9 mouse cellular contexts compared by ENCODE assay signal in genomic region chr12:116599537-116599936, GRCm38 (mm10).
A peak's percentile ranks its signal among the peaks of the same experiment; 100 is the strongest.
DNase-seq lines count a peak whose midpoint lies in the region; ATAC-seq and TF ChIP-seq lines count a peak whose summit lies in the region.
"Had no signal": no experiment of that assay in that cellular context is flagged by ENCODE, and none has a peak within 500 bp of the region (broad histone marks: within the 10 kb centered on the region; RNA-seq: fewer than 3 reads in every experiment).

No protein-coding gene starts in this region.

- H3K27me3 ChIP-seq in intestine, postnatal 0 days (replicated peaks; ENCODE audit: control insufficient read depth, insufficient read depth, low read length): no peaks in the 10 kb centered on the region
- H3K27me3 ChIP-seq: embryonic facial prominence, embryonic 13.5 days had no signal

- no peaks in the 10 kb centered on the region for H3K36me3 ChIP-seq in intestine, postnatal 0 days (ENCODE audit: control insufficient read depth, insufficient read depth)
- H3K36me3 ChIP-seq: embryonic facial prominence, embryonic 13.5 days had no signal

- peak; percentile 41; the same call in 1 of the 2 replicates for ATAC-seq in frontal cortex, adult (ENCODE audit: low TSS enrichment)
- ATAC-seq in intestine, postnatal 0 days: no peak

- H3K27ac ChIP-seq in intestine, postnatal 0 days (ENCODE audit: low read depth, low read length): no peak overlapping the region
- H3K27ac ChIP-seq: embryonic facial prominence, embryonic 13.5 days had no signal

- H3K9ac ChIP-seq in intestine, postnatal 0 days (ENCODE audit: low read depth, low read length): no peak overlapping the region
- H3K9ac ChIP-seq: embryonic facial prominence, embryonic 13.5 days had no signal

- no peaks in the 10 kb centered on the region for H3K4me1 ChIP-seq in intestine, postnatal 0 days (replicated peaks; ENCODE audit: control insufficient read depth, insufficient read depth, low read length)
- H3K4me1 ChIP-seq: embryonic facial prominence, embryonic 13.5 days had no signal

- no peak for DNase-seq in frontal cortex, postnatal 25 days (ENCODE audit: low spot score in 2 of 2)
- DNase-seq in forelimb bud, embryonic 11.5 days (ENCODE audit: low read depth, low spot score): peak; percentile 37
- peak; percentile 66 for DNase-seq in mesoderm, embryonic 11.5 days (ENCODE audit: low read depth, low spot score)
- DNase-seq in right cerebral cortex, postnatal 10 days (ENCODE audit: low spot score in 2 of 2): peak; percentile 87 to 90
- no peak for DNase-seq in spleen, postnatal 4 days (ENCODE audit: low spot score in 2 of 2)
- no peak for DNase-seq in testis, postnatal 14 days (ENCODE audit: low spot score)

- no peak overlapping the region for H3K4me3 ChIP-seq in intestine, postnatal 0 days (ENCODE audit: low read depth, low read length)
- H3K4me3 ChIP-seq: embryonic facial prominence, embryonic 13.5 days had no signal

- WGBS in intestine, postnatal 0 days: 71% methylated on average over 1 of the region's 1 CpGs

- H3K4me2 ChIP-seq in intestine, postnatal 0 days (replicated peaks; ENCODE audit: low read depth): no peak overlapping the region
- H3K4me2 ChIP-seq: embryonic facial prominence, embryonic 13.5 days had no signal

- no peak for TF ChIP-seq CTCF in intestine, postnatal 0 days (IDR thresholded peaks at IDR 0.05; ENCODE audit: low read depth)

- no peaks in the 10 kb centered on the region for H3K9me3 ChIP-seq in intestine, postnatal 0 days (ENCODE audit: control insufficient read depth)
- H3K9me3 ChIP-seq: embryonic facial prominence, embryonic 13.5 days had no signal

Comparison
In these comparisons a context has a peak if more than half of its experiments do, and no peak if none do; other contexts are left out.
1. DNase-seq: peak in forelimb bud, embryonic 11.5 days (single experiment), mesoderm, embryonic 11.5 days (single experiment) and right cerebral cortex, postnatal 10 days (2 of 2); none in frontal cortex, postnatal 25 days (0 of 2), spleen, postnatal 4 days (0 of 2) and testis, postnatal 14 days (single experiment).